In genomic region chr11:3362854-3363253, GRCm38 (mm10) we compare ENCODE assay signal across 2 mouse cellular contexts.
TF ChIP-seq lines count a peak whose summit lies in the region.

No protein-coding gene starts in this region.

TF ChIP-seq in CH12.LX, 34 proteins besides CTCF, POLR2A, EP300 and RAD21 (continued from another document):
- TF ChIP-seq MAFK (IDR thresholded peaks at IDR 0.05; ENCODE audit: insufficient replicate concordance, low read length) = peak; percentile 77; the same call in 1 of the 2 replicates

TF ChIP-seq in ES-E14, 5 proteins besides CTCF, POLR2A, EP300 and RAD21:
- peak; percentile 88 for TF ChIP-seq MAFK (IDR thresholded peaks at IDR 0.05; ENCODE audit: insufficient read depth, low read depth, low read length)
- TF ChIP-seq ZNF384 (IDR thresholded peaks at IDR 0.05; ENCODE audit: low read depth, low read length) = no peak
